Mouse (Mus musculus) C2C12 (cell line): ENCODE measurements around the gene Chid1. TPM values are rescaled to one million over a fixed set of nuclear protein-coding genes. Genes with fewer than 3 reads are reported as not detected.
A peak's percentile ranks its signal among the peaks of the same experiment; 100 is the strongest.

ENCODE experiments used
- H3K27me3 ChIP-seq: one replicate; pipeline ENCODE4 v1.6.1; 2011; ENCODE audit not compliant: control insufficient read depth, insufficient read depth, insufficient read length
- H3K36me3 ChIP-seq: one replicate; pipeline ENCODE4 v1.6.1; 2011; ENCODE audit not compliant: control insufficient read depth, insufficient read depth
- H3K4me3 ChIP-seq: one replicate; pipeline ENCODE4 v1.5.1; 2011; ENCODE audit warnings: mild to moderate bottlenecking, control low read depth; ENCODE audit not compliant: poor library complexity, insufficient read depth, severe bottlenecking
- H3K79me2 ChIP-seq: one replicate; pipeline ENCODE4 v1.6.1; 2011; ENCODE audit not compliant: control insufficient read depth, insufficient read depth
- H3K79me3 ChIP-seq: one replicate; pipeline ENCODE4 v1.6.1; 2011; ENCODE audit warnings: low read depth, control low read depth
- H3ac ChIP-seq: one replicate; pipeline ENCODE3; 2011; ENCODE audit warnings: low read depth; ENCODE audit not compliant: control insufficient read depth, insufficient read length
- CEBPB ChIP-seq: IDR thresholded peaks from one replicate; pipeline ENCODE4 v1.6.1; 2011; ENCODE audit warnings: low read depth, mild to moderate bottlenecking, control low read depth, moderate library complexity
- CTCF ChIP-seq: IDR thresholded peaks from one replicate; pipeline ENCODE4 v1.5.1; 2011; ENCODE audit not compliant: control insufficient read depth, insufficient read depth, insufficient read length
- FOSL1 ChIP-seq: IDR thresholded peaks from one replicate; pipeline ENCODE4 v1.8.0; 2011; ENCODE audit warnings: mild to moderate bottlenecking, low read length; ENCODE audit not compliant: poor library complexity, insufficient read depth, severe bottlenecking
- MAX ChIP-seq: IDR thresholded peaks from one replicate; pipeline ENCODE4 v1.6.1; 2011; ENCODE audit warnings: mild to moderate bottlenecking, control low read depth
- MYOD1 ChIP-seq: IDR thresholded peaks from one replicate; pipeline ENCODE4 v1.6.1; 2011; ENCODE audit warnings: low read depth; ENCODE audit not compliant: control insufficient read depth, insufficient read length
- MYOG ChIP-seq: IDR thresholded peaks from one replicate; pipeline ENCODE4 v1.6.1; 2011; ENCODE audit not compliant: control insufficient read depth, insufficient read length; ENCODE audit errors: extremely low read depth
- USF1 ChIP-seq: IDR thresholded peaks from one replicate; pipeline ENCODE4 v1.6.1; 2011; ENCODE audit warnings: low read depth, mild to moderate bottlenecking, control low read depth, moderate library complexity
- polyA plus RNA-seq: library from polyadenylated mRNA; unstranded; fragments of >200 nt; fragmentation: generic; extraction: Trizol; gene quantifications from one replicate; pipeline ENCODE4 v1.2.1, GENCODE M21; 2012; ENCODE audit warnings: missing spikeins

Gene Chid1
- polyA plus RNA-seq, 1 experiment, result 27.4 TPM

- Histone ChIP-seq H3K79me3 (peaks cover 41% of the 10 kb centered on the region), H3K27me3 (no peaks in the 10 kb centered on the region), H3K4me3 (peak overlapping the region; percentile 66), H3ac (peak overlapping the region; percentile 90), H3K36me3 (peaks cover 12% of the 10 kb centered on the region), H3K79me2 (peaks cover 51% of the 10 kb centered on the region)
- TF ChIP-seq MYOG (no peak), MYOD1 (no peak), CEBPB (no peak), FOSL1 (no peak), MAX (no peak), CTCF (no peak), USF1 (no peak)
These were observed 22.8 kb upstream of the Chid1 start for GRCm38 (mm10) chr7:141562421-141562851.

- TF ChIP-seq MAX (peak; percentile 80), CTCF (no peak)
- H3K4me3 ChIP-seq, result peak within 1 kb of the TSS; percentile 66
- peaks cover 35% of the 10 kb centered on the region for H3K79me3 ChIP-seq
- peaks cover 45% of the 10 kb centered on the region for H3K79me2 ChIP-seq
- peaks cover 7% of the 10 kb centered on the region for H3K36me3 ChIP-seq
- H3ac ChIP-seq, result peak within 1 kb of the TSS; percentile 90
- no peaks in the 10 kb centered on the region for H3K27me3 ChIP-seq
These were observed 22.2 kb upstream of the Chid1 start, which contains the start of gene Ap2a2 for GRCm38 (mm10) chr7:141561682-141562391. Ap2a2 (plus strand) TSS chr7:141562173.

GRCm38 (mm10) chr7:141560471-141560870 is 20.8 kb upstream of the Chid1 start:
- H3ac ChIP-seq, result no peak overlapping the region
- no peaks in the 10 kb centered on the region for H3K36me3 ChIP-seq
- H3K79me3 ChIP-seq, result peaks cover 22% of the 10 kb centered on the region
- H3K27me3 ChIP-seq, result no peaks in the 10 kb centered on the region
- TF ChIP-seq CEBPB, result no peak
- TF ChIP-seq MYOD1, result no peak
- no peak for TF ChIP-seq USF1
- TF ChIP-seq MAX, result no peak
- TF ChIP-seq MYOG, result no peak
- TF ChIP-seq CTCF, result no peak
- TF ChIP-seq FOSL1, result no peak
- H3K4me3 ChIP-seq, result no peak overlapping the region
- H3K79me2 ChIP-seq, result peaks cover 32% of the 10 kb centered on the region

GRCm38 (mm10) chr7:141559726-141560325 is 20.2 kb upstream of the Chid1 start:
- Histone ChIP-seq H3ac (no peak overlapping the region), H3K79me2 (peaks cover 25% of the 10 kb centered on the region), H3K79me3 (peaks cover 15% of the 10 kb centered on the region)

DNA sequence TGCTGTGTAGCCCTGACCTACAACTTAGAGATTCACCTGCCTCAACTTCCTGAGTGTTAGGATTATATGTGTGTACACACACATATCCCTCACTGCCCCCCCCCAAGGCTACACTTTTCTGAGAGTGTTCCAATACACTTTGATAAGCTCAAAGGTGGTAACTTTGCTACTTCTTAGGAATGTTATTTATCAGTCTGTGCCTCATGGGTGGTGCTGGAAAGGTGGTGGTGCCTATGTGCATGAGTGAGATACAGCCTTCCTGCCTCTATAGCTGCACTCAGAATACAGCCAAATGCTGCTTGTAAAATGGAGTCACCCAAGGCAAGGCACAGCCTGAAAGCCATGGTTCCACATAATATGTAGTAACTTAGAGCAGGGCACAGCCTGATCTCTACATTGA is 19.3 kb upstream of the Chid1 start:
- H3K79me2 ChIP-seq, result peaks cover 16% of the 10 kb centered on the region

More at GRCm38 (mm10) chr7:141559726-141560325, 20.2 kb upstream of the Chid1 start:
- TF ChIP-seq CTCF, result no peak
- no peak for TF ChIP-seq FOSL1
- TF ChIP-seq MYOG, result no peak
- TF ChIP-seq USF1, result no peak
- no peak for TF ChIP-seq MAX
- no peak for TF ChIP-seq CEBPB
- TF ChIP-seq MYOD1, result no peak
- no peaks in the 10 kb centered on the region for H3K27me3 ChIP-seq
- H3K36me3 ChIP-seq, result no peaks in the 10 kb centered on the region
- no peak overlapping the region for H3K4me3 ChIP-seq

DNA sequence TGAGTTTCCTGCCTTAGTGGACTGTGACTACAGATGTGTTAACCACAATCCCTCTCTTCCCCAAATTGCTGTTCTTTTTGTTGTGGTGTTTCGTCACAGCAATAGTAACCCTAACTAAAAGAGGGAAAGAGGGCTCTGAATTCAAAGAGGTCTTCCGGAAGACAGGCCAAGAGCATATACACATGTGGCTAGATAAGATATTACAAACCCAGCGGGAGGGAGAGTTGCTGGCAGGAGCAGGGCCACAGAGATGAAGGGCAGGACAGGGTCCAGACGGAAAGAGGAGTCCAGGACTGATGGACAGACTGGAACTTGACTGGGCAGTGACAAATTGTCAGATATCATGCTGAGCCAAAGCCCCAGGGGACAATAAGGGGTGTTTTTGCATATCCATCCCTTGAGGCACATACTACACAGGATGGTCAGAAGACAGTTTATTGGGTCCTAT is 18.7 kb upstream of the Chid1 start:
- Histone ChIP-seq H3K4me3 (no peak overlapping the region), H3K79me3 (peaks cover 3% of the 10 kb centered on the region), H3ac (no peak overlapping the region), H3K27me3 (no peaks in the 10 kb centered on the region), H3K36me3 (no peaks in the 10 kb centered on the region), H3K79me2 (peaks cover 10% of the 10 kb centered on the region)
- TF ChIP-seq MYOD1, result no peak
- TF ChIP-seq MYOG, result no peak
- no peak for TF ChIP-seq CTCF
- TF ChIP-seq CEBPB, result no peak
- TF ChIP-seq USF1, result no peak
- TF ChIP-seq FOSL1, result no peak
- TF ChIP-seq MAX, result no peak

More for the DNA sequence above, 19.3 kb upstream of the Chid1 start:
- TF ChIP-seq MAX, result no peak
- H3ac ChIP-seq, result no peak overlapping the region
- no peaks in the 10 kb centered on the region for H3K36me3 ChIP-seq
- no peak overlapping the region for H3K4me3 ChIP-seq
- no peaks in the 10 kb centered on the region for H3K27me3 ChIP-seq
- peaks cover 9% of the 10 kb centered on the region for H3K79me3 ChIP-seq
